Mouse (Mus musculus) lung, embryonic 16.5 days (tissue): Measurements from ENCODE around the gene Sult1a1. TPM values are rescaled to one million over a fixed set of nuclear protein-coding genes. Genes with fewer than 3 reads are reported as not detected.
A peak's percentile ranks its signal among the peaks of the same experiment; 100 is the strongest.
"Not testable (repeated sequence)": the region's sequence is repeated elsewhere in the genome, so short reads cannot be mapped to it uniquely, and the experiment has no call there.

Experiments
- ATAC-seq: fragments of 200-750 bp; cut with Nextera tagmentation; 2 replicates; pipeline ENCODE4 v1.8.0; 2017; ENCODE audit warnings: low read depth, mild to moderate bottlenecking, moderate library complexity
- H3K27ac ChIP-seq: fragments of 300-500 bp; sonication (generic); 2 replicates; pipeline ENCODE4 v1.5.1; 2014; ENCODE audit warnings: mild to moderate bottlenecking, control low read depth, low read length
- H3K27me3 ChIP-seq: fragments of 300-500 bp; sonication (generic); 2 replicates; pipeline ENCODE4 v1.6.1; 2014; ENCODE audit warnings: low read depth, low read length, mixed read lengths; ENCODE audit not compliant: control insufficient read depth, insufficient read depth
- H3K36me3 ChIP-seq: fragments of 300-500 bp; sonication (generic); 2 replicates; pipeline ENCODE4 v1.6.1; 2014; ENCODE audit warnings: low read length; ENCODE audit not compliant: control insufficient read depth, insufficient read depth
- H3K4me1 ChIP-seq: fragments of 300-500 bp; sonication (generic); replicated peaks from 2 replicates; pipeline ENCODE4 v1.6.1; 2014; ENCODE audit warnings: low read length, mixed read lengths; ENCODE audit not compliant: control insufficient read depth, insufficient read depth
- H3K4me2 ChIP-seq: fragments of 300-500 bp; sonication (generic); 2 replicates; pipeline ENCODE4 v1.6.1; 2014; ENCODE audit warnings: low read depth, low read length, control low read depth
- H3K4me3 ChIP-seq: fragments of 300-500 bp; sonication (generic); 2 replicates; pipeline ENCODE4 v1.5.1; 2014; ENCODE audit warnings: mild to moderate bottlenecking, low read length, control low read depth
- H3K9ac ChIP-seq: fragments of 300-500 bp; sonication (generic); 2 replicates; pipeline ENCODE4 v1.6.1; 2014; ENCODE audit warnings: low read length, control low read depth
- H3K9me3 ChIP-seq: fragments of 300-500 bp; sonication (generic); 2 replicates; pipeline ENCODE4 v1.6.1; 2016; ENCODE audit warnings: low read length; ENCODE audit not compliant: control insufficient read depth
- WGBS: fragments of 180-500 bp; shearing (Covaris S2); extraction: QIAGEN DNeasy Blood & Tissue Kit; methylation state at CpG from one replicate; pipeline ENCODE4 v1.1.7; 2014; 5-methylcytosine and 5-hydroxymethylcytosine counted together
- polyA plus RNA-seq: library from polyadenylated mRNA; unstranded; fragments of >200 nt; fragmentation: Nextera tagmentation; extraction: Ambion mirVana; gene quantifications from 2 replicates; pipeline ENCODE4 v1.2.1, GENCODE M21; 2015

Gene Sult1a1
- polyA plus RNA-seq, 1 experiment from 2014 or later, result 12.3 TPM

DNA sequence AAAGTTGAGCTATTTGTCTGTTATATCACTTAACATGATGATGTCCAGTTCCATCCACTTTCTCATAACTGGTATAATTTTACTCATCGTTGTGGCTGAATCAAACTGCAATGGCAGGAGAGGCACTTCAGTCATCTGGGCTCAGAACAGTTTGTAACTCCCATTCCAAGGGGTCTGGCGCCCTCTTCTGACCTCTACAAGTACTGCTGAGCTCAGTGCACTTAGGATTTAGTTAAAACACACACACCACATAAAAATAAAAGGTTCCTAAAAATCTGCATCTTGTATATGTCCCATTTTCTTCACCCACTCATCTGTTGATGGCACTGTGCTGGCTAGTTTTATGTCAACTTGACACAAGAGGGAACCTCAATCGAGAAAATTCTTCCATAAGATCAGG is 17.0 kb upstream of the Sult1a1 start:
- ATAC-seq, result no peak
- H3K36me3 ChIP-seq, result peaks cover 11% of the 10 kb centered on the region; the same call in 1 of the 2 replicates
- no peak overlapping the region for H3K4me3 ChIP-seq
- H3K4me1 ChIP-seq, result peaks cover 18% of the 10 kb centered on the region
- WGBS, result 30% methylated on average over 3 of the region's 3 CpGs
- H3K4me2 ChIP-seq, result no peak overlapping the region
- no peak overlapping the region for H3K27ac ChIP-seq
- H3K9me3 ChIP-seq, result no peaks in the 10 kb centered on the region
- H3K9ac ChIP-seq, result 0 out of 2 replicates have a peak overlapping the region, but pooled peaks have one; percentile 9
- H3K27me3 ChIP-seq, result no peaks in the 10 kb centered on the region

DNA sequence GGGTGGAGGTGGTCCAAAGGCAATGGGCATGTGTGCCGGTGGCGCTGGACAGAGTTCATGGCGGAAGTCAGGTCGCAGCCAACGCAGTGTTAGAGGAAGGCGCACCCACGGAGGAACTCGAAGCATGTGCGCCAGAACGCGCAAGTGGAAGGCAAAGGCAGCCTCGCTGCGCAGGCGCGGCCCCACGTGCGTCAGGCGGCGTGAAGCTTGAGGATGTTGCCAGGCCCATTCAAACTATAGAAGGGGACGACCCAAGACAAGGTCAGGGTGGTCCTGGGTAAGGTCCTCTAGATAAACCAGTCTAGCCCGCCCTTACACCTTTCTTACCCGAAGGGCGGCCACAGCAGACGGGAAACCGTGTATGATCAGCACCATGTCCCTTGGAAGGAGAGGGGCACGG is 16.2 kb upstream of the Sult1a1 start:
- H3K4me2 ChIP-seq, result no peak overlapping the region
- 93% methylated on average over 26 of the region's 26 CpGs for WGBS
- no peak overlapping the region for H3K27ac ChIP-seq
- no peak overlapping the region for H3K9ac ChIP-seq
- no peak overlapping the region for H3K4me3 ChIP-seq
- peaks cover 11% of the 10 kb centered on the region; the same call in 1 of the 2 replicates for H3K36me3 ChIP-seq
- peaks cover 18% of the 10 kb centered on the region for H3K4me1 ChIP-seq
- no peaks in the 10 kb centered on the region for H3K9me3 ChIP-seq
- no peak for ATAC-seq
- H3K27me3 ChIP-seq, result no peaks in the 10 kb centered on the region

DNA sequence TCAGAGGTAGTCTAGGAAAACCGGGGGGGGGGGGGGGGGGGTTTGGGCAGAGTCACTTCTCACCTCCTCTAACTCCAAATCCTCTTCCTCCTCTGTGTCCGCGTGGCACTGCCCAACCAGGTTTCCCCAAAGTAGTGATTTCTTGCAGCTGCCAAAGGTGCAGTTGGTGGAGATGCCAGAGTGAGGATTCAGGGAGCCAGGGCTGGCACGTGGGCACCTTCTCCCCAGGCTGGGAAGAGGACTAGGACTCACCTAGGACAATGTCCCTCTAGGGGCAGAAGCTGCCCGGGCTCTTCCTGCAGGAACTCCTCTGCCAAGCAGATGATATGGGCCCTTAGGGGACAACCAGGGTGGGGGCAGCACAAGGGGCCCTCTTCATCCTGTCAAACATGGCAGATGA is 15.4 kb upstream of the Sult1a1 start:
- H3K27ac ChIP-seq, result no peak overlapping the region
- no peak overlapping the region for H3K9ac ChIP-seq
- no peak for ATAC-seq
- peaks cover 15% of the 10 kb centered on the region for H3K4me1 ChIP-seq
- no peaks in the 10 kb centered on the region for H3K9me3 ChIP-seq
- H3K4me3 ChIP-seq, result no peak overlapping the region
- no peak overlapping the region for H3K4me2 ChIP-seq
- H3K27me3 ChIP-seq, result no peaks in the 10 kb centered on the region
- H3K36me3 ChIP-seq, result peaks cover 11% of the 10 kb centered on the region; the same call in 1 of the 2 replicates
- 76% methylated on average over 5 of the region's 5 CpGs for WGBS

DNA sequence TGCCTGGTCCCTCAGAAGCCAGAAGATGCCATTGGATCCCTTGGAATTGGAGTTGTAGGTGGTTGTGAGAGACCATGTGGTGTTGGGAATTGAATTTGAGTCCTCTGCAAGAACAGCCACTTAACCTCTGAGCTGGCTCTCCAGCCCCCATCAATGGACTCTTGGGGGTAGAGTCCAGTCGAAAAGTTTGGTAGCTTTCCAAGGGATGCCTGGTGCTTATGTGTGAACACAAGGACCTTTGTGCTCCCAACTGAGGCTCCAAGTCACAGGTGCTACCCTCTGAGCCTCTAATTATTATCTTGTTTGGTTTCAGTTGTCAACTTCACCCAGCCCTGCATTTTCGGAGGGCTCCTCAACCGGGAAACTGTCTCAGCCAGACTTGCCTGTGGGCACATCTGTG is 14.5 kb upstream of the Sult1a1 start:
- H3K27ac ChIP-seq, result no peak overlapping the region
- 80% methylated on average over 3 of the region's 3 CpGs for WGBS
- H3K9ac ChIP-seq, result no peak overlapping the region
- H3K4me3 ChIP-seq, result no peak overlapping the region
- no peak for ATAC-seq
- no peaks in the 10 kb centered on the region for H3K27me3 ChIP-seq
- no peak overlapping the region for H3K4me2 ChIP-seq
- H3K36me3 ChIP-seq, result peaks cover 11% of the 10 kb centered on the region; the same call in 1 of the 2 replicates
- peaks cover 11% of the 10 kb centered on the region for H3K4me1 ChIP-seq
- H3K9me3 ChIP-seq, result no peaks in the 10 kb centered on the region

DNA sequence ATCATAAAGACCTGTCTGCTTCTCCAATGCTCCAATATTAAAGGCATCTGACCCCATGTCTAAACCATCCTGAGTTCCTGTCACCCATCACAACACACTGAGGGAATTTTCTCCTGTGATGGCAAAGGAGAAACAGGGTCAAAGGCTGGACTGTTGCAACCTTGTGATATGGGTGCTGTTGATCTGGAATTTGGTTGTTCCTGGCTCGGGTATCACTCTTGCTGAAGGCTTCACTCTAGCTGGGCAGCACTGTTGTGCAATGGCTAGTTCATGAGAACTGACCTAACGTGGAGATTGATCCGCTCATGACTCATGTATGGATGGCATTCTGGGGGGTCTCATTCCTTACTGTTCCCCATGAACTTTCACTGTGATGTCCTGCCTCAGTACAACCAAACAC is 12.8 kb upstream of the Sult1a1 start:
- 70% methylated on average over 3 of the region's 3 CpGs for WGBS
- Histone ChIP-seq H3K36me3 (peaks cover 11% of the 10 kb centered on the region; the same call in 1 of the 2 replicates), H3K9me3 (no peaks in the 10 kb centered on the region), H3K9ac (no peak overlapping the region), H3K27me3 (no peaks in the 10 kb centered on the region), H3K4me1 (peaks cover 5% of the 10 kb centered on the region; the same call in 1 of the 2 replicates), H3K27ac (no peak overlapping the region), H3K4me2 (no peak overlapping the region), H3K4me3 (no peak overlapping the region)
- no peak for ATAC-seq

DNA sequence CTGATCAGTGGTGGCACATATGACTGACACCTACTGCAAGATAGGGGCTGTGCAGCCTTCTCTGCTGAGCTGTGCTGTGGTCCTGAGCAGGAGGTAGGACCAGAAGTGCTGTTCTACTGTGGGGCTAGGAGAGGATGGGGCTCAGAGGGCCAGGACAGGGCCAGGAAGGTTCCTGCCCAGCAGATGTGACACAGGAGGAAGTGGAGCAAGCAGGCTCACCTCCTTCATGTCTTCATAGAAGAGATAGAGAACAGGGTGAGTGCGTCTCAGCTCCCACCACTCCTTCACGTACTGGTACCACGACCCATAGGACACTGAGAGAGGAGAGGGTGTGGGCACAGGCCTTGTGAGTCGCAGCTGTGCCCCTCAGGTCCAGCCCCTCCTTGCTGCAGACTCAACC is 11.9 kb upstream of the Sult1a1 start:
- H3K4me3 ChIP-seq, H3K4me2 ChIP-seq, H3K9me3 ChIP-seq, ATAC-seq, H3K27ac ChIP-seq, H3K4me1 ChIP-seq, H3K9ac ChIP-seq, H3K27me3 ChIP-seq: not testable (repeated sequence)
- WGBS, result 75% methylated on average over 4 of the region's 4 CpGs
- peaks cover 11% of the 10 kb centered on the region; the same call in 1 of the 2 replicates for H3K36me3 ChIP-seq

DNA sequence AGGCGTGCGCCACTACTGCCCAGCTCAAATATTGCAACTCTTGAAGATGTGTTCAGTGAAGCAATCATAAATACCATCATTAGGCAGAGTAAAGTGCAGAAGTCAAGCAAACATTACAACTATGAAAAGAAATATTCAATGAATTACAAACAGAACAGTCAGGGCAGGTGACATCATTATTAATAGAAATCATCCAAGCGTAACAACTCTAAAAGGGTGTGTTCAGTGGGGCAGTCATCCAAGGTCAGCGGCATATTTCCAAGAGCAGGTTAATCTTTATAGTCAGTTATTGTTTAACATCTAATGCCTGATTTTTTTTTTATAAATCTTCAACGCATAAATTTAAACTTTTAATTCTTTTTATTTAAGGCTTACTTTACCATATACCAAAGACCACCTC is 5.0 kb upstream of the Sult1a1 start:
- no peaks in the 10 kb centered on the region for H3K27me3 ChIP-seq
- no peak for ATAC-seq
- WGBS, result 90% methylated on average over 5 of the region's 5 CpGs
- peaks cover 3% of the 10 kb centered on the region; the same call in 1 of the 2 replicates for H3K36me3 ChIP-seq
- H3K9ac ChIP-seq, result no peak overlapping the region
- H3K4me1 ChIP-seq, result peaks cover 2% of the 10 kb centered on the region; the same call in 1 of the 2 replicates
- no peak overlapping the region for H3K4me2 ChIP-seq
- H3K27ac ChIP-seq, result no peak overlapping the region
- H3K9me3 ChIP-seq, result no peaks in the 10 kb centered on the region
- H3K4me3 ChIP-seq, result no peak overlapping the region

DNA sequence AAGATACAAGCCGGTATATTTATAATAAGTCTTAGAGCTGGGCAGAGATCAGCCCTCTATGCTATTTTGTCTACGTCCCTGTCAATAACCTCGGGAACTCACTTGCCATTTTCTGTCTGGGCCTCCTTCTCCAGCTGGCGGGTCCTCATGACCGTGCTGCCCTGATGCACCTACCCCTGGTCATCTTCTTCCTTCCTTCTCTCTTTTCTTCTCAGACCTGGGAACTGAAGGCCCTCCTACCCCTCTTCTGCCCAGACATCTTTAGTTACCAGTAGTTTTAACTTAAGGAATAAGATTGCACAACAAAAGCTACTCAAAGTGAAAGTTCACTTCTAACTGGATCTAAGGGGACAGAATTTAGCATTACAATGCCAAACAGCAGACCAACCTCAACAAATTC is 3.5 kb upstream of the Sult1a1 start:
- Histone ChIP-seq H3K27ac (no peak overlapping the region), H3K9me3 (no peaks in the 10 kb centered on the region), H3K9ac (no peak overlapping the region), H3K4me3 (no peak overlapping the region), H3K36me3 (peaks cover 5% of the 10 kb centered on the region), H3K4me1 (peaks cover 5% of the 10 kb centered on the region; the same call in 1 of the 2 replicates), H3K4me2 (no peak overlapping the region), H3K27me3 (no peaks in the 10 kb centered on the region)
- ATAC-seq, result no peak
- WGBS, result 85% methylated on average over 5 of the region's 5 CpGs

DNA sequence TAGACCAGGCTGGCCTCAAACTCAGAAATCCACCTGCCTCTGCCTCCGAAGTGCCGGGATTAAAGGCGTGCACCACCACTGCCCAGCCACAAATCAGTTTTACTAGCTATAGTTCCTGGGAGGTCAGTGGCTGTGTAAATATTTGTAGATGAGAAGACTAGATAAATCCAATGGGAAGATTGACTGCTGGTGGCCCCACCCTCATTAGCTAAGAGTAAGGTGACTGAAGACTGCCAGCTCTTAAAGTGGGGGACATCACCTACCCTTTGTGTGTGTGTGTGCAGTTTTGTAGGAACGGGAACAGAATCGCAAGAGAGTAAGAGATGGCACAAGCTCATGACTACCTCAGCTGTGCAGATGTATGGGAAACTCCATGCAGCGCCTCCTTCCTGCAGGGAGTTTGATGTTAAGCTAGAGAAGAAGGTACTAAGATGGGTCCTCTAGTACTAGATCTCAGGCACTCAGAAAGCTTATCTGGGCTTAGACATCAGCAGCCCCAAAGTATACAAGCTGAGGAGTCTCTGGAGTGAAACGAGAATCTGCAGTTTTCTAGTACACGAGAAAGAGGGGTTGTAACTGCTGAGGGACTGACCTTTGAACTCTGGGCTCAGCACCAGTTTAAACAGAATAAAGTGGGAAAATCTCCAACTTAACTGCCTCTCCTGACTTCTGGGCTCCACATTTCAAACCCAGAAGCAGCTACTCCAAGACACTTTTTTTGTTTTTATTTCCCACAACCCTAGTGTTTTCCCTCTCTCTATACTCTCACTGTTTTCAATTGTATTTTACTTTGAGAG is 2.5 kb upstream of the Sult1a1 start:
- no peak overlapping the region for H3K4me2 ChIP-seq
- no peak overlapping the region for H3K27ac ChIP-seq
- H3K27me3 ChIP-seq, result no peaks in the 10 kb centered on the region
- peaks cover 5% of the 10 kb centered on the region; the same call in 1 of the 2 replicates for H3K4me1 ChIP-seq
- H3K36me3 ChIP-seq, result peaks cover 5% of the 10 kb centered on the region
- 45% methylated on average over 8 of the region's 8 CpGs for WGBS
- no peak overlapping the region for H3K4me3 ChIP-seq
- no peak for ATAC-seq
- H3K9me3 ChIP-seq, result no peaks in the 10 kb centered on the region
- H3K9ac ChIP-seq, result no peak overlapping the region
